Mouse (Mus musculus) mature B cell (primary cell): ENCODE measurements around the gene Fitm1.

Source experiments
- in situ Hi-C: fragments of 300-500 bp; cut with MboI; formaldehyde crosslinking; loops from 2 replicates; pipeline ENCODE4 v1.14.3; 2019

Gene Fitm1

DNA sequence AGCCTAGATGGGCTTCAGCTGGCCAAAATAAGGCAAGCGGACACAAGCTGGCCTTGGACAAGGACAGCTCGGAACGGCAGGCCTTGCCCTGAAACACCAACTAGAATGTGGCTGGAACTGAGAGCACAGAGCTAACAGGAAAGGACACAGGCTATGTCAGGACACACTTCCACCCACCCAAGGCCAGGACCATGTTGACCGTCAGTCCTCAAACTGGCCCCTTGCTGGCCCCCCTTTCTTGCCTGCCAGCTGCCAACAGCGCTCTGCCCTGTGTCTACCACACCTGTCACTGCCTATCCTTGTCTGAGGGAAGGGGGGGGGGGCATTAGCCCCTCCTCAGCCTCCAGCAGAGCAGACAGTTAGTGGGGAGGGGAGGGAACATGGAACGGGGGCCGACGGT, at the start of gene Fitm1:
Gene Fitm1 (plus strand): TSS at position 316 of the 400 bp plus-strand sequence.
- in situ Hi-C loops, result no loop called here

GRCm38 (mm10) chr14:55526674-55527073, 48.7 kb upstream of the Fitm1 start:
- in situ Hi-C loops, result no loop called here

DNA sequence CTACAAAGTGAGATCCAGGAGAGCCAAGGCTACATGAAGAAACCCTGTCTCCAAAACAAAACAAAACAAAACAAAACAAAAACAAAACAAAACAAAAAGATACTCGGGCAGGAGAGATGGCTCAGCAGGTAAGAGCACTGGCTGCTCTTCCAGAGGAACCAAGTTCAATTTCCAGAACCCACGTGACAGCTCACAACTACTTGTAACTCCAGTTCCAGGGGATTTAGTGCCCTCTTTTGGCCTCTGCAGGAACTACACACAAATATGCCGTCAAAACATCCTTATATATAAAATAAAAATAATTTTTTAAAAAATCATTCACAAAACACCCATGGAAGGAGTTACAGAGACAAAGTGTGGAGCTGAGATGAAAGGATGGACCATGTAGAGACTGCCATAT, 47.5 kb upstream of the Fitm1 start:
- in situ Hi-C loops, result no loop called here

DNA sequence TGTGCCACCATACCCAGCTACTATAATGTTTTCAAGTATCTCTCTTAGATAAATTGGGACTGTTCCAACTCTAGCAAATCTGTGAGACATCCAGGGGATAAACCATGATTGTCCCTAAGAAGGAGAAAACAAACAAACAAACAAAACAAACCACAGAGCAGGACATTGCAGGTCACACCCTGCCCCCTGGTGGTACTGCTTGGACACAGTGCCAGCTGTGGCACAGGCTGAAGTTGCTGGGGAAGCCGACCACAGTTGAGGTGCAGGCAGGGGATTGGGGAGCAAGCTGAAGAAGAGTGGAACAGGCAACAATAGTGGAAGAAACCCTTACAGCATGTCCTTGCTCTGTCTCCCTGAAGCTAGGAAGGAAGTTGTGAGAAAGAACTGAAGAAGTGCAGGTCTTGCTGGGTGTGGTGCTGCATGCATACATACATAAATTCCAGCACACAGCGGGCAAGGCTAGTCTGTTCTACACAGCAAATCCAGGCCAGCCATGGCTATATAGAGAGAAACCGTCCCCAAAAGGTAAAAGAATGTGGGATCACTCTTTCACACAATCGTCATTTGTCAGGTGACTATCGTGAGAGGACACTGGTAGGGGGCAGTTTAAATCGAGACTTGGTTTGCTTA, 39.2 kb upstream of the Fitm1 start:
- in situ Hi-C loops, result no loop called here

DNA sequence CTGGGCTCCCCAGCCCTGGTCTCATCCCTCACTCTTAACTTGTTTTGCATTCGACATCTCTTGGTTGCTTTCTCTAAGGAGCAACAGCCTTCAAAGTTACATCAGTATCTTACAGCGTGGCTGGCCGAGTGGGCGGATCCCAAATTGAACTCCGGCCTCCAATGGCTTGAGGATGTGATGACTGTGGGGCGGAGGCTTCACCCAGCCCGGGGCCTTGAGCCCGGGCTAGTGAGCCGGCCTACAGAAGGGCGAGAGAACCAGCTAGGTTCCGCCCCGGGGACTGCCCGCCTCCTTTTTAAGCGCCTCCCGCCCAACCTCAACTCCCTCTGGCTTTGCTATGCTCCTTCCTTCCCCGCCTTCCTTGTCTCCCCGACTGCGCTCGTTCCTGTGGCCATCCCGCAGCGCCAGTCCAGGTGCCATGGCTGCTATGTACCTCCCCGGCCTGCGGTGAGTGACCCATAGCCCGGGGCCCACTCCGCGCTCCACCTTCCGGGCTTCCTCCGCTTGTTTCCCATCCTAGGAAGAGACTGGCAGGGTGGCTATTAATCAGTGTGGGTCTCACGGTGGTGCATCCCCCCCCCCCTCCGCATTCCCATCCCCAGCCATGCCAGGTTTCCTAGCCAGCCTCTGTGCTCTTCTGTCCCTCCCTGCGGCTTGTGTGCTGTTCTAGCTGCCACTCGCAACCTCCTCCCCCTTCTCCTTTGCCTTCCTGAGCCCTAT, 35.2 kb upstream of the Fitm1 start, which contains the start of gene Pck2:
Gene Pck2 (plus strand): TSS at position 200 of the 720 bp plus-strand sequence.
- in situ Hi-C loops, result no loop called here

- in situ Hi-C loops, result no loop called here
Observed at GRCm38 (mm10) chr14:55540787-55541321, 34.6 kb upstream of the Fitm1 start.

DNA sequence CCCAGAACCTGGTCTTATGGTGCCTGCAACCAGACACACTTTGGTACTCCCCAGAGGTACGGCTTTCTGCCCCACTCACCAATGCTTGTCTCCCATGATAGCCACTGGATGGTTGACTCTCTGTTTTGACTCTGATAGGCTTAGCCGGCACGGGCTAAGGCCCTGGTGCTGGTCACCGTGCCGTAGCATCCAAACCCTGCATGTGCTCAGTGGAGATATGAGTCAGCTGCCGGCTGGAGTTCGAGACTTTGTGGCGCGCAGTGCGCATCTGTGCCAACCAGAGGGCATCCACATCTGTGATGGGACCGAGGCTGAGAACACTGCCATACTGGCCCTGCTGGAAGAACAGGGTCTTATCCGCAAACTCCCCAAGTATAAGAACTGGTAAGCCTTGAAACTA, 33.1 kb upstream of the Fitm1 start:
- in situ Hi-C loops, result no loop called here

- in situ Hi-C loops, result no loop called here
Observed at GRCm38 (mm10) chr14:55544334-55544733, 31.1 kb upstream of the Fitm1 start.

DNA sequence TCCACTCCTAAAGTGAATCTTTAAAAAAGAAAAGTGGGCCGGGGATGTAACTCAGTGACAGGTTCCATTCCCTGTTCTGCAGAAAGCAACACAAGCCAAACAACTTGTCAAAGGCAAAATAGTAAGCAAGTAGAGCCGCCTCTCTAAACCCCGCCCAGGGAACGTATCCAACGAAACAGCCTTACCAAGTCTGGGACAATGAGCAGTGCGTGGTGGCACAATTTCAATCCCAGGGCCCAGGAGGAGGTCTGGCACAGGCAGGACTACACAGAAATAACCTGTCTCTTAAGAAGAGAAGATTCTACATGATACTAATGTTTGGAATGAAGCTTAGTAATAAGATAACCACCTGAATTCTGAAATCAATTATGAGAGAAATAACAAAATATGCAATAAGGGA, 25.2 kb upstream of the Fitm1 start:
- in situ Hi-C loops, result no loop called here

GRCm38 (mm10) chr14:55551347-55551746, 24.1 kb upstream of the Fitm1 start:
- in situ Hi-C loops, result no loop called here

GRCm38 (mm10) chr14:55551794-55552193, 23.6 kb upstream of the Fitm1 start:
- in situ Hi-C loops, result no loop called here

GRCm38 (mm10) chr14:55554635-55555034, 20.8 kb upstream of the Fitm1 start:
- in situ Hi-C loops, result no loop called here

DNA sequence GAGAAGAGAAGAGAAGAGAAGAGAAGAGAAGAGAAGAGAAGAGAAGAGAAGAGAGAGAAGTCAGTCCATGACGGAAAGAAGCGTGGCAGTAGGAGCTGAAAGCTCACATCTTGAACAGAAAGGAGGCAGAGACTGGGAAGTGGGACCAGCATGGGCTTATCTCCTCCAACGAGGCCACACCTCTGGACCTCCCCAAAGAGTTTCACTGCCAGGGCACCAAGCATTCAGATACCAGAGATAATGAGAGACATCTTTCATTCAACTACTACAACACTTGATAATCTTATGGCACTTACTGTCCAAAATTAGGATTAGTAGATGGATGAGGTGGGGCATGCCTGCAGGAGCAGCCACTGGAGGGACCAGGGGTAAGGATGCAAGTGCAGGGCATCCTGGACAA, 19.6 kb upstream of the Fitm1 start:
- in situ Hi-C loops, result no loop called here

GRCm38 (mm10) chr14:55557003-55557402, 18.4 kb upstream of the Fitm1 start:
- in situ Hi-C loops, result no loop called here

DNA sequence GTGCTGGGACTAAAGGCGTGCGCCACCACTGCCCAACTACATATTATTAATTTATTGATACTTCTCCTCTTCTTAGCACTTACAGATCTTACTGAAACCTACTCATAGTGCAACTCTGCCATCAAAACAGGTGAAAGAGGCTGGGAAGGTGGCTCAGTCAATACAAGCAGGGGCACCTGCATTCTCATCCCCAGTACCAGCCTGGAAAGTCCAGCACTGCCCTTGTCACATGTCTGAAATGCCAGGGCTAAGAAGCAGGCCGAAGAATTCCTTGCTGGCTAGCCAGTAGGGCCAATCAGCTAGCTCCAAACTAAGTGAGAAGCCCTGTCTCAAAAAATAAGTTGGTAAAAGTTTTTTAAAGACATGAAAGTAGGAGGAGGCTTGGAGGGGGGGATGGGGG, 17.8 kb upstream of the Fitm1 start:
- in situ Hi-C loops, result no loop called here

DNA sequence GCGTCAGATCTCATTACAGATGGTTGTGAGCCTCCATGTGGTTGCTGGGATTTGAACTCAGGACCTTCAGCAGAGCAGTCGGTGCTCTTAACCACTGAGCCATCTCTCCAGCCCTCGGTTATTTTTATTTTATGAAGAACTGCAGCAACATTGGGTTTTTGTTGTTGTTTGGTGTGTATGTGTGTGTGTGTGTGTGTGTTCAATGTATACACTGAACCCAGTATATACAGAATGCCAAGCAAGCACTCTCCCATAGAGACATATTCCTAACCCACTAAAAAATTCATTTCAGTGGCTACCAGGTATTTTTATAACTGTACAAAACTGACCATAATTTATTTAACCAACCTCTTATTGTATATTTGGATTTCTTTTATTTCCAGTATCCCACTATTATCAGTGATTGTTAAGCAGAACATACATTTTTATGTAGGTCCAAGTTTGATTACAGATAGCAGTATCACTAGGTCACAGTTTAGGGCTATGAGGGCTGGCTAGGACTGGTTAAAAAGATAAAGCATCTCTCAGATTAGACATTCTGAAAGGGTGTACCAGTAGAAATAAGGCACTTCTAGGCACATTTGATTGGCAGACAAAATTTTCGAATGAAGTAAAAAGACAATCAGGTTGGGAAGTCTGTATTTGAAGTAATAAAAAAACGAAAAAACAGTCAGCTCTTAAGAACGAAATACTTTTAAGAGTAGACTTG, 16.5 kb upstream of the Fitm1 start:
- in situ Hi-C loops, result no loop called here

DNA sequence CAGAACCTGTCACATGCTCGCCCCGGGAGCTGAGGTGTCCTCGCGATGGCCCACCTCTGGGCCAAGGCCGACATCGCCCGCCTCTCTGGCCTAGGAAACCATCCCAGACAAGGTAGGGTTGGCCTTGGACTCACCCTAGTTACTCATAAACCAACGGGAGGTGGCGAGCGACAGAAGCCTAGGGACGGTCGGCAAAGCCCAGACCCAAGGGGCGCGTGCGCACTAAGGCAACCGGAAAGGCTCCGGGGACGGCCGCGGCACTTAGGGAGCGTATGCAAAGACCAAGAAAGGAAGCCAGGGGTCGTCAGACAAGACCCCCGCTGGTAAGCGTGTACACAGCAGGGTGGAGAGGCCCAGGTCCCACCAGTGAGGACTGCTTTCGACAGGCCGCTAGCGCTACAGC, 15.6 kb upstream of the Fitm1 start, which contains the start of gene Dcaf11:
Gene Dcaf11 (plus strand): TSS at position 208 of the 403 bp plus-strand sequence.
- in situ Hi-C loops, result no loop called here

DNA sequence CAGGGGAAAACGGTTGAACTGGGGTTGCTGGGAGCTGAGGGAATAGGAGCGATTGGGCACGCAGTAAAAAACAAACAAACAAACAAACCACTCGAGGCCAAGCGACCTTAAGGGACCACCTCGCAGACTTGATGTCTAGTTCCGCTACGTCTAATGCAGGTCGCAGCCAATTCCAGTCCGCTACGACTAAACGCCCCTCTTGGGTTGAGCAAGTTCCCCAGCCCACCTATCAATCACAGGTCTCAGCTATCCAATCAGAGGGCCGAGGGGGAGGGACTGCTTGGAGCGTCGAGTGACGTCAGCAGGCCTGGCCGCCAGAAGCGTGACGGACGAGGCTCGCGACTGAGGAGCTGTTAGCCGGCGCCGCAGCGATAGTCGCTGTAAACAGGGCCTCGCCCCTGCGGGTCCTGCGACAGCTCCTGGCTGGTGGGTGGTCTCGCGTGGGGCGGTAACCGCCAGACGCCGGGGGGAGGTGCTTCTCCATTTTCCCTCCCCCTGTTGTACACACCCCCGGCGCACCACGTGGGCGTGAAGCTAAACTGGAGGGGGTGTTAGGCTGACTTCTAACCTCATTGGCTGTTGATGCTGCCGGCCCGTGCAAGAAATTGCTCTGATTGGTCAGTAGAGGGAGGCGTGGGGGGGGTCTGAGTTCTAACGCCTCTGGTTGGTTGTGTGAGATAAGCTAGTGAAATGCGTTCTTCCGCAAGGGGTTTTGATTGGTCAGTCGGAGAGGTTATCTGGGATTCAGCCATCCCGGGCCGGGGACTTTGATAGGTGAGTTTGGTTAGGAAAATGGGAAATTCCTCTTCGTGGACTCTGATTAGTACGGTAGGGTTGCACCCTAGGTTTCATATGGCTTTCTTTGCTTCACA, 15.0 kb upstream of the Fitm1 start, which contains the start of gene A730061H03Rik:
Gene A730061H03Rik (minus strand): TSS at position 205 of the 872 bp plus-strand sequence.
- in situ Hi-C loops, result no loop called here

DNA sequence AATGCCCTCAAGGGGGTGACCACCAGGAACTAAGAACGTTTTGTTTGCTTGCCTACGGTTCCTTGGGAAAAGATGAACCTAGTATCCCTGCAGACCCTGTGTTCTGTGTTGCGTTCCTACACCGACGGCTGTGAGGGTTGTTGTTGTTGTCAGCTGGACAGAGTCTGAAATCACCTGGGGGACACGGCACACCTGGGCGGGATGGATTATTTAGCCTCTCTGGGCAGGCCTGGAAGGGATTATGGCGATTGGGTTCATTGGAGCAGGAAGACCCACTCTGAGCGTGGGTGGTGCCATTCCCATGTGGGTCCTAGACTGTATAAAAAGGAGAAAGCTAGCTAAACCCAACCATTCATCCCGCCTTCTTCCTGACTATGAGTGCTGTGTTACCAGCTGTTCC, 13.6 kb upstream of the Fitm1 start:
- in situ Hi-C loops, result no loop called here

DNA sequence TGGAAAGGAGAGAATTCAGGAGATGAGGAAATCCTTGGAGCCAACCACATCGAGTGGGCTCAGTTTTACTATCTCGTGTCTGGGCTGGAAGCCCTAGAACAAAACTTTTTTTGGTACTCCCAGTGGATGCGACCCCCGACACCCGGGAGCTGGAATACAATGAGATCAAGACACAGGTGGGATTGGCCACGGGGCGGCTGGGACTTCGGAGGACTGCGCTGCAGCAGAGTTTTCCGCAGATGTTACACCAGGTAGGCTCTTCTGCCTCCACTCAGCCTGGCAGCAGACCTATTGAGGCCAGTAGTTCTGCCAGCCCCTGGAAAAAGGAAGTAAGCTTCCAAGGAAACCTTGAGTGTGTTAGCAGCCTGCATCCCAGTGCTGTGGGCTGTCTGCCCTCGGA, 12.2 kb upstream of the Fitm1 start:
- in situ Hi-C loops, result no loop called here

- in situ Hi-C loops, result no loop called here
Observed at GRCm38 (mm10) chr14:55565748-55566147, 9.7 kb upstream of the Fitm1 start.

- in situ Hi-C loops, result no loop called here
Observed at GRCm38 (mm10) chr14:55567496-55567895, 7.9 kb upstream of the Fitm1 start.
